Mouse (Mus musculus) hindbrain, embryonic 13.5 days (tissue): Measurements from ENCODE around the gene Klf4. TPM values are rescaled to one million over a fixed set of nuclear protein-coding genes. Genes with fewer than 3 reads are reported as not detected.

Experiments used
- polyA plus RNA-seq: library from polyadenylated mRNA; unstranded; fragments of >200 nt; fragmentation: Nextera tagmentation; extraction: Ambion mirVana; gene quantifications from 2 replicates; pipeline ENCODE4 v1.2.1, GENCODE M21; 2015

The Klf4 gene
- polyA plus RNA-seq, 1 experiment from 2014 or later, result 2.7 TPM

Other genes starting within 250 kb of the Klf4 start
- 86.2 and 92.6 TPM in 2 replicates for gene Rad23b, start 182.4 kb downstream of the Klf4 start, polyA plus RNA-seq